Mouse (Mus musculus): Measurements from ENCODE around the gene Aldh1l1. TPM values are rescaled to one million over a fixed set of nuclear protein-coding genes. Genes with fewer than 3 reads are reported as not detected.

Gene Aldh1l1
- total RNA-seq, 1 experiment from 2014 or later = 18.0 TPM

DNA sequence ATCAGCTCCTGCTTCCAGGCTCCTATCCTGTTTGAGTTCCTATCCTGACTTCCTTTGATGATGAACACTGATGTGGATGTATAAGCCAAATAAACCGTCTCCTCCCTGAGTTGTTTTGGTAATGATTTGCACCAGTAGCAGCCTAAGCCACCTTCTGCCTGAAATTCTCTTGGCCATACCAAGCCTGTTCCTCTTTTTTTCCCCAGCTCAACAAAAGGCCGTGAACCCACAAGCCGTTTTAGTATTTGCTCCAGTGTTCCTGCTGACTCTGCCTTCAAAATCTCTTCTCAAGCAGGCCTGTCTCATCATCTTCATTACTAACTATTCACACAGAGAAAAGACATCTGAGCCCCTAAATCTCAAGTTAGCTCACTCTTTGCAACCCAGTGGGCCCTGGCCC is 7.9 kb downstream of the Aldh1l1 start:
- peak; percentile 46 to 62; a peak in 2 of 4 replicates for ATAC-seq (replicated peaks in 1 of 2; ENCODE audit: insufficient read depth in 1 of 2, low FRiP score in 2 of 2, low TSS enrichment in 1 of 2, low read depth in 1 of 2, poor library complexity in 2 of 2, severe bottlenecking in 2 of 2)

DNA sequence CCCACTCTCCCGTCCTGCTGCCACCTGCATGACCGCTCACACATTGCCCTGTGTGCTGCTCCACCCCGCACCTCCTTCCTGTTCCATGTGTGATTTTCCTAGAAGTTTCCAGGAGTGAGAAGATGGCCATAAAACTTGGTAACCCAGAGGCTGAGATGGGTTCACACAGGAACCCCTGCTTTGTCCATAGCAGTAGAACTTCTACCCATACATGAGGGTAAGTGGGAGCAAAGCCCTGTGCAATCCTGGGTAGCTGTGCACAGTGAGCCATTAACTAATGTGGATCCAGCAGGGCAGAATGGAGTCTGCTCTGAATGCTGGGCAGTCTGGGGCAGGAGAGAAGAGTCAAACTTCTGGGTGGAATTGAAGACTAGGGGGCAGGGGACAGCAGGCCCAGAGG is 8.3 kb downstream of the Aldh1l1 start:
- no peak for ATAC-seq (replicated peaks in 1 of 2; ENCODE audit: insufficient read depth in 1 of 2, low FRiP score in 2 of 2, low TSS enrichment in 1 of 2, low read depth in 1 of 2, poor library complexity in 2 of 2, severe bottlenecking in 2 of 2)

DNA sequence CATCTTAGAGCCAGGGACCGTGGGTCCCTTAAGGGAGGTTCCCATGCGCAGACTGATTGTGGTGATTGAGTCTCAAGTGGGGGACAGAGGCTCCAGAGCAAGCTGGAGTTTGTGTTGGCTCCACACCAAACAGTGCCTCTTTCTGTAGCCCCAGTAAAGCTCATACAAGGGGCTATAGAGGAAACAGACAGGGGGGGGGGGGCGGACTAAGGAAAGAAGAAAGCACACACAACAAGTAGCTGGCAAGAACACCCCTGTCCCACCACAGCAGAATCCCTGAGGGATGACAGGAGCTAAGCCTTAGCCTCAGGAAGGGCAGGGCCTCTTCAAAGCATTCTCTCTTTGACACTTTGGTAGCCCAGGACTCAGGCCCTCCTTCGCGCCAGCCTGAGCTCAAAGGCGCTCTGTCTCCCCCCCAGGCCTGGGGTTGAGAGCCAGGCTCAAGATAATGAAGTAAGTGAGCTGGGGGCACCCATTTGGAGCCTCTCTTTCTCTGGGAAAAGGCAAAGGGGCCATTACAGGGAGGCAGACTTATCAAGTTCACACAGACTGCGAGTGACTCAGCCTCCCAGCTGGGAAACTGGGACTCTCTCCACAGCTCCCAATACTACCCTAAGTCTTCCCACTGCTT is 9.2 kb downstream of the Aldh1l1 start:
- ATAC-seq (replicated peaks in 1 of 2; ENCODE audit: insufficient read depth in 1 of 2, low FRiP score in 2 of 2, low TSS enrichment in 1 of 2, low read depth in 1 of 2, poor library complexity in 2 of 2, severe bottlenecking in 2 of 2) = no peak

DNA sequence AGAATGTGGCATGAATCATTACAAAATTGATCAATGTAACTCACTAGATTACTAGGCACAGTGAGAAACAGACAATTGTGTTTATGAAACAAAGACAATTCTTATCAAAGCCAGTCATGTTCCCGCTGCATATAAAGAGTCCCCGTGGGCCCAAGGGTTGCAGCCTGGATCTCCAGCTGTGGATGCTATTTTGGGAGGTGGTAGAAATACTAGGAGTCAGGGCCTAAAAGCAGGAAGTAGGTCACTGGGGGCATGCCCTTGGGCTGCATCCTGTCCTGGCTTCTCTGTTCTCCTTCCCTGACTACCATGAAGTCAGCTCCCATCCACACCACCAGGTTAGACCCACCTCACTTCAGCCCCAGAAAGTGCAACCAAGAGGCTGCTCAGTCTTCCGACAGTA is 10.0 kb downstream of the Aldh1l1 start:
- ATAC-seq (replicated peaks in 1 of 2; ENCODE audit: insufficient read depth in 1 of 2, low FRiP score in 2 of 2, low TSS enrichment in 1 of 2, low read depth in 1 of 2, poor library complexity in 2 of 2, severe bottlenecking in 2 of 2) = no peak

DNA sequence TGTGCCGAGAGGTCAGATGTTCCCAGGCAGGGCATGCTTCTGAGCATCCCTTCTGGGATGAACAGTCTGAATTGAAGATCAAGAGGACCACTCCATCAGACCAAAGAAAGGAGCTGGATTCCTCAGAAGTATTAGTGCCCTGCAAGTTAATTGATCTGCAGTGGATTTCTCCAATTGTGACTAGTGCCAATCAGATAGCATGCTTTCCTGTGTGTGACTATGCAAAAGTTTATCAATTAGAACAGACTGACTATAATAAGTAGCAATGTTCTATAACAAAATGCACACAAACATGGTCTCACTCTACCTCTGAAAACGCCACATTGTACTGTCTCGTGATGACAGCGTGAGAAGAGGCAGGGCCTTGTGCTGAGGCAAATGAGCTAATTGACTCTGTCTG is 13.3 kb downstream of the Aldh1l1 start:
- ATAC-seq (replicated peaks in 1 of 2; ENCODE audit: insufficient read depth in 1 of 2, low FRiP score in 2 of 2, low TSS enrichment in 1 of 2, low read depth in 1 of 2, poor library complexity in 2 of 2, severe bottlenecking in 2 of 2) = no peak

DNA sequence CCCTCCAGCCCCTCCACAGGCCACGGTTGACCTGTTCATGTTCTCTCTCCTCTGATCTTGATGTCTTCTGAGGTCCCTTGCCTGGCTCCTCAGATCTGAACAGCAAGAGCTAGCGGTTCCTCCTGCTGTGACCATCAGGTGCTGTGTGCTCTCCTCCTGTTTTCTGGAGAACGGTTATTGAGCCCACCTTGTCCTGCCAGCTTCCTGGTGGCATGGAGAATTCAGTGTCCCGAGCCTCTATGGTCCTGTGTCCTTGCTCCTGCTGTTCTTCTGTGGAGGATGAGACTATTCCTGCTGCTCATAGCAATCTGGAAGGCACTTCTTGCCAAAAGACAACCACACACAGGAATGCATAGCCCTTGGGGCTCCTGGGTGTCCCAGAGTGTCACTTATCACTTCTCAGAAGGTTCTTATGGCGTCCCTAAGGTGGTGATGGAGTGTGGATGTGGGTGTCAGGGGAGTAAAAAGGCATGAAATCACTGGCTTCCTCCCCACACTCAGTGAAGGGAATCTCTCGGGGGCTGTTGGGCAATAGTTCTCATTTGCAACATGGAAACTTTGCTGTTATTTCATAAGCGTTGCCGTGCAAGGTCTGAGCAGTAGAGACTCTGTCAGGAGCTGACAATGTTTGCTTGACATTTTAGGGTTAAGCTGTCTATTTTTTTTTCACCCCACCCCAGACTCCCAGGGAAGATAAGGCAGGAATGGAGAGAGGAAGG is 15.2 kb downstream of the Aldh1l1 start:
- ATAC-seq (replicated peaks in 1 of 2; ENCODE audit: insufficient read depth in 1 of 2, low FRiP score in 2 of 2, low TSS enrichment in 1 of 2, low read depth in 1 of 2, poor library complexity in 2 of 2, severe bottlenecking in 2 of 2) = no peak

DNA sequence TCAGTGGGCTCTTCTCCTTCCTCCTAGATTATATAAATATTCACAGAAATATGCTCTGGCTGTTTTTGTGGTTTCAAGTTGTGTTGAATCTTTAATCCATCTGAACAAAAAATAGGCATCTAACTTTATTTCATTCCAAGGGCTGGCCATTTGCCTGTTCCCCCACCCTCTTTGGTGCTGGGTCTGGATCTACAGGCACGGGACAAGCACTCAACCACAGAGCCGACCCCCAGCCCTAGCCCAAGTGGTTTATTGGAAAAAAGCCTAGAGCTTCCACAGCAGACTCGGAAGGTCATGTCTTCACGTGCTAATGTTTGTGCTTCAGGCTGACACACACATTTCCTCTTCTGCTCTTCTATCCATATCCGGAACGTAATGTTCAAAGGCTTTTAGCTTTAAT is 19.7 kb downstream of the Aldh1l1 start:
- ATAC-seq (replicated peaks in 1 of 2; ENCODE audit: insufficient read depth in 1 of 2, low FRiP score in 2 of 2, low TSS enrichment in 1 of 2, low read depth in 1 of 2, poor library complexity in 2 of 2, severe bottlenecking in 2 of 2) = no peak

DNA sequence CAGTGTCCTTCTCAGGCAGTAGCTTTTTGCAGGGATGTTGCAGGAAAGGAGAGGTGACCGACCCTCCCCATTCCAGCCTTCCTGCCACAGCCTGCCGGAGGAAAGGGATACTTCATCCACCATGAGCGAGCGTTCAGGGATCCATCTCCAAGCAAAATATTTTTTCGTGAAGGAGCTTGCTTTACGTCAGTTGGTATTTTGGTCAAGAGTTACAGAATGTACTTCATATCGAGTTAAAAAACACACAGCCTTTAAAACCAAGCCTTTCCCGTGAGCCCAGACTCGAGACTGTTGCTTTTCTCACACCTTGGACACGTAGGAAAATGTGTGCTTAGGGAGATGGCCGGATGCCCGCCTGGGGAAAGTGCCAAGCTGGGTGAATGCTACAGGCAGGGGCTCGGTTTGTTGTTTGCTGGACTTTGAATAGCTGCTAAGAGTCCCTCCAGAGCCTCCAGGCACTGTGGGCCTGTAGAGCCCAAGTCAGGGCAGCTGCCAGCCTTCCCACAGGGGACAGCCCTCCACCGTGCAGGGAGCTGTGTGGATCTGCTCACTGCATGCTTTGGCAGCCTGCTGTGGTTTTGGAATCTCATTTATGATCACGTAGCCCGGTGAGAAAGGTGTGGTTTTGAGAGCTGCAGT is 20.6 kb downstream of the Aldh1l1 start:
- ATAC-seq (replicated peaks in 1 of 2; ENCODE audit: insufficient read depth in 1 of 2, low FRiP score in 2 of 2, low TSS enrichment in 1 of 2, low read depth in 1 of 2, poor library complexity in 2 of 2, severe bottlenecking in 2 of 2) = no peak

DNA sequence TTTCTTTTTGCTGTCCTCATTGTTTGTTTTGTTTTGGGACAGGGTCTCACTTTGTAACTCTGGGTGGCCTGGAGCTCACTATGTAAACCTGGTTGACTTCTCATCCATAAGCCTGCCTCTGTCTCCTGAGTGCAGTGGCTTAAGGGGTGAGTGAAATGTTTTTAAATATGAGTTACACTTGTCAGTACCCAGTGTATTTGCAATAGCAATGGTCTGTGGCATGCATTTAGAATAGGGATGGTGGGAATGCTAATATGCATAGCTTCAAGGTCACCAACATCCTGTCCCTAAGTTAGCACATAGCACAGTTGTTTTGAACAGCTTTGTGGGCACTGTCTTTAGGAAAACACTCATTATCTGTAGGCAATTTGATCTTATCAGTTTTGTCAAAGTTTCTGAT is 21.2 kb downstream of the Aldh1l1 start:
- no peak for ATAC-seq (replicated peaks in 1 of 2; ENCODE audit: insufficient read depth in 1 of 2, low FRiP score in 2 of 2, low TSS enrichment in 1 of 2, low read depth in 1 of 2, poor library complexity in 2 of 2, severe bottlenecking in 2 of 2)

DNA sequence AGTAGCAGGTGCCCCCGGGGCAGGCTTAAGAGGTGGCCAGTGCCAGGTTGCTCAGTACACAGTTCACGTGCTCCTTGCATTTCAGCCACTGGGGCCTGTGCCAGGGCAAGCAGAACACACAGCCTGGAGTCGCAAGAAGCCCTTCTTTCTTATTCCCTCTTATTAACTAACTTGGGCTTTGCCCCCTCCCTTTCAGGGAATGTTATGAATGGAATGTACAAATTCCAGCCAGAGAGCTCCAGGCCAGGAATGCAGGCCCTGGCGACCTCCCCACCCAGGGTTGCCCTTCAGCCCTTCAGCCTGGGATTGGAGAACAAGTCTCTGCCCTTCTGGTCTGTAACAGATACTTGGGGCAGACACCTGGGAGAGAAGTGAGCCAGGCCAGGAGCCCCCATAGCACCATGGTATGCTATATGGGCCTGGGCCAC is 22.0 kb downstream of the Aldh1l1 start:
- ATAC-seq (replicated peaks in 1 of 2; ENCODE audit: insufficient read depth in 1 of 2, low FRiP score in 2 of 2, low TSS enrichment in 1 of 2, low read depth in 1 of 2, poor library complexity in 2 of 2, severe bottlenecking in 2 of 2) = no peak

DNA sequence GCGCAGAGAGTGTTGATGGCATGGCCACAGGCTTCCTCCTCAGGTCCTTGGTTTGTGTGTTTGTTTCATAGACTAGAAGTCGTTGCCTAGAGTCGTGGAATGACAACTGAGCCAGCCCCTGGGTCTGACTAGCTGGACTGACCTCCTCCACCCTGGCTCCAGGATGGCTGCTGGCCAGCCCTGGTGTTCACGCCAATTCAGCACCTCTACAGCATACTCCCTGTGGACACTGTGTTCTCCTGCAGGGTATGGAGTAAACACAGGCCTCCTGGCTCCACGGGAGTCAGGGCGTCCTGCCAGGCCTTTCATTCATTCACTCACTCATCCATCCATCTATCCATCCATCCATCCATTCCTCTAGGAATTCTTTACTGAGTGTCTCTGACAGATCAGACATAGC is 22.9 kb downstream of the Aldh1l1 start:
- no peak for ATAC-seq (replicated peaks in 1 of 2; ENCODE audit: insufficient read depth in 1 of 2, low FRiP score in 2 of 2, low TSS enrichment in 1 of 2, low read depth in 1 of 2, poor library complexity in 2 of 2, severe bottlenecking in 2 of 2)

DNA sequence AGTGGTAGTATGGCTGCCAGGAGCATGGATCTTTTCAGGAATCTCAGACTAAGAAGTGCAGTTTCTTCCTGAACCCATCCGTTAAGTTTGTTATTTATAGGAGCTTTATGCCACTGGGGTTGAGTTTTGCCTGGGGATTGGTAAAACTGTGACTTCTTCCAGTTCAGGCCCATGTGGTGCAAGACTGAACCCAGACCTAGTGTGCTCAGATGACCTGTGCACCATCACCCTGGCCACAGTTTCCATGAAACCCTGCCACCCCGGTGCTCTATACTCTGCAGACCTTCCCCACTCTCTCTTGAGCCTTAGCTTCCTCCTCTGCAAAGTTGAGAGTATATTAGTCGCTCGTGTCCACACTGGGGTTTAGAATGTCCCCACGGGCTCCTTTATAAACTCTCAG is 26.2 kb downstream of the Aldh1l1 start:
- ATAC-seq (replicated peaks in 1 of 2; ENCODE audit: insufficient read depth in 1 of 2, low FRiP score in 2 of 2, low TSS enrichment in 1 of 2, low read depth in 1 of 2, poor library complexity in 2 of 2, severe bottlenecking in 2 of 2) = no peak

DNA sequence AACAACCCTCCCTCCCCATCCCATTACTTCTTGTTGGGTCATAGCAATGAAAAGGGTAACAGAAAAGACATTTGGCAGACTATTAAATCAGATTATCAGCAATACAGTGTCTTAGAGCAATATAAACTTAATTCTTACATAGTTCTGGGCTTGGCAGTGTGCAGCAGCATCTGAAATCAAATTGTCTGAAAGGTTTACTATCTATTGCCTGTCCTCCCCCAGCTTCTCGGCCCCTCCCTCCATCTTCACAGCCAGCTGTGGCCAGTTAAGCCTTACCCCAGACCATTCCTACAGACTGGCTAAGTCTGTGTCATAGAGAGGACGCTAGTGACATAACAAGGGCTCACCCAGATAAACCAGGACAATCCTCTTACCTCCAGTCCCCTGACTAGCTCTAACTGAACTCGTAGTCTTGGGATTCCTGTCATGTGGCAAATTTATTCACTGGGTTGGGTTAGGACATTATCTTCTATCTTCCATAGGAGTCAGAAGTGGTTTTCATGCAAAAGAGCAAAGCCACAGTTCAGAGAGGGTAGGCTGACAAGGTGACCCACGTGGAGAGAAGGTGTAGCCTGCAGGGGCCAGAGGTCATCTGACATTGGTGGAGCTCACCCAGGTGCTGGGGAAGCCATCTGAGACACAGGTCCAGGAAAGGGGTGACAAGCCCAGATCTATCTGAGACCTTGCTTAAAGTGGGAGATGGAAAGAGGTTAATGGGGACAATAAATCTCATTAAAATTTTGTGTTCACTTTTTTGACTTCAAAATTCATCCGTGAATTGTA is 27.0 kb downstream of the Aldh1l1 start:
- ATAC-seq (replicated peaks in 1 of 2; ENCODE audit: insufficient read depth in 1 of 2, low FRiP score in 2 of 2, low TSS enrichment in 1 of 2, low read depth in 1 of 2, poor library complexity in 2 of 2, severe bottlenecking in 2 of 2) = no peak

DNA sequence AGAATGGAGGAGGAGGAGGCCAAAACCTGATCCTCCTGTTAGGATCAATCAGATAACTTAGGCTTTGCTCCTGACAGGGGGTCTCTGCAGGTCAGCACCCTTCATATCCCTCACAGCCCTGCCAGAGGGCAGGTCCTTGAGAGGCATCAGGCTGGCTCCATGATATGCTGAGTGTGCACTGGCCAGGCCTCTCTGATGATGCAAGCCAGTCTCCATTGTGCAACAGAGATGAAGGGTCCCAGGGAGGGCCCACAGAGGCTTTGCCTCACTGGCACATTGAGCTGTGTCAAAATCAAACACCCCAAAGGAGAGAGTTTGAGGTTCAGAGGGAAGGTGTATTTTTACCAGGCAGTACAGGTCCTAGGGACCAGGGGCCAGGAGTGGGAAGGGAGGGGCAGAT is 28.1 kb downstream of the Aldh1l1 start:
- ATAC-seq (replicated peaks in 1 of 2; ENCODE audit: insufficient read depth in 1 of 2, low FRiP score in 2 of 2, low TSS enrichment in 1 of 2, low read depth in 1 of 2, poor library complexity in 2 of 2, severe bottlenecking in 2 of 2) = no peak

DNA sequence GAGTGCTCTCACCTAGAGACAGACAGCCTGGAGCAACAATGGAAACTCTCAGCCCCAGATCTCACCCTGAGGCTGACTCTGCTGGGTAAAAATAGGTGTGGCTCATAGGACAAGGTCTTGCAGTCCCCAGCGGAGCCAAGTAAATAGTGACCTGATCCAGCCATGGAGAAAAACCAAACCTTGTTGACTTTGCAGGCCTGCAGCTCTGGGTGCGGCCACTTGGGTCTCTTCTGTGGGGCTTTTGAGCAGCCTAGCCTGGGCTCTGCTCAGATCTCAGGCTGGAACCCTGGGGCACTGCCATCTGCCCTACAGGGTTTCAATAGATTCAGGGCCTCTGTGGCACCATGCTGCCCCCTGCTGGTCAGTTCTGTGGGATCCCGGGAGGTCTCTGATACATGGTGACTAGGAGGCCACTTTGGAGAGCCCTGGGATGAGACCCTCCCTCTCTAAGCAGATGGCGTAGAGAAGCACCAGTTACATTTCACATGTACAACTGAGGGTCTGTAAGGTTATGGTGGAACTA is 28.7 kb downstream of the Aldh1l1 start:
- peak; percentile 66 to 86 for ATAC-seq (replicated peaks in 1 of 2; ENCODE audit: insufficient read depth in 1 of 2, low FRiP score in 2 of 2, low TSS enrichment in 1 of 2, low read depth in 1 of 2, poor library complexity in 2 of 2, severe bottlenecking in 2 of 2)

DNA sequence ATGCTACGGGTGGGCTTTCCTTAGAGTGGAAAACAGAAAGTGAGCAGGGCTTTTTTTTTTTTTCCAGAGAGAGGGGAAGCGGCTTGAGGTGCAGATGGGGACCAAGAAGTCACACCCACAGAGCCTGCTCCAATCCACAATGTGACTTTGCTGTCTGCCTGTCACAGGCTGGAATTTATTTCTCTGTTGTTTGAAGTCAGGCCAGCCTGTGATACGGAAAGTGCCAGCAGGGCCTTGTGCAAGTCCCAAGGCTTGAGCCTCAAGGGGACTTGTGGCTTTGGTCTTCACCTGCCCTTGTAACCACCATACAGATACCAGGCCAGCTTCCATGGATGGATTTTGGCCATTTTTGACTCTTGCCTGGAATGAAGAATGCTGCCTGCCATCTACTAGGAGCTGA is 32.7 kb downstream of the Aldh1l1 start:
- no peak for ATAC-seq (replicated peaks in 1 of 2; ENCODE audit: insufficient read depth in 1 of 2, low FRiP score in 2 of 2, low TSS enrichment in 1 of 2, low read depth in 1 of 2, poor library complexity in 2 of 2, severe bottlenecking in 2 of 2)

DNA sequence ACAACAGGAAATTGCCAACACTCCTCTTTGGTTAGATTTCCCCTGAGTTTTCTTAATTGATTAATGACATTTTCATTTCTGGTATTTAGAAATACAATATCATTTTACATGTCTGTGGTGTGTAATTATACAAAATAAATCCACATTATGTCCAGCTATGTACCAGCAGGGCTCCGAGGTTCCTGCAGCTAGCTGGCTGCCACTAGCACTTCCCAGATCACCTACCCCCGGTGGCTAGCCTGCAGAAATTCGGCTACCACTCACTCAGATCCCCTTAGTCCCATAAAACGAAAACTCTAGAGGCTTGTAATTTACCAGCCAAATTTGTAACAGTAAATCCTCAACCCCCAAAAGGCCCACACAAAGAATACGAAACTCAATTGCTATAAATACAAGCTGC is 33.1 kb downstream of the Aldh1l1 start:
- ATAC-seq (replicated peaks in 1 of 2; ENCODE audit: insufficient read depth in 1 of 2, low FRiP score in 2 of 2, low TSS enrichment in 1 of 2, low read depth in 1 of 2, poor library complexity in 2 of 2, severe bottlenecking in 2 of 2) = no peak

DNA sequence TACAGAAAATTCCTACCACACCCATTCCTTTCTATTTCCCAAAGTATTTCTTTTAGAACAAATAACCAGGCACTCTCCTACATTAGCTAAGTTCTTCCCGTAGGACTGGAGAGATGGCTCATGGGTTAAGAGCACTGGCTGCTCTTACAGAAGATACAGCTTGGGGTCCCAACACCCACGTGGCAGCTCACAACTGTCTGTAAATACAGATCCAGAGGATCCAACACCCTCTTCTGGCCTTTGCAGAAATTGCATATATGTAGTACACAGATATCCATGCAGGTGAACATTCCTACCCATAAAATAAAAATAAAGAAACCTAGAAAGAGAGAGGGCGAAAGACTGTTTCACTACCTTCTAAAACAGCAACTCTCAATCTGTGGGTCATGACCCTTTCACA is 40.2 kb downstream of the Aldh1l1 start:
- no peak for ATAC-seq (replicated peaks in 1 of 2; ENCODE audit: insufficient read depth in 1 of 2, low FRiP score in 2 of 2, low TSS enrichment in 1 of 2, low read depth in 1 of 2, poor library complexity in 2 of 2, severe bottlenecking in 2 of 2)
